11 mouse cellular contexts compared by ENCODE assay signal in the genomic region with DNA sequence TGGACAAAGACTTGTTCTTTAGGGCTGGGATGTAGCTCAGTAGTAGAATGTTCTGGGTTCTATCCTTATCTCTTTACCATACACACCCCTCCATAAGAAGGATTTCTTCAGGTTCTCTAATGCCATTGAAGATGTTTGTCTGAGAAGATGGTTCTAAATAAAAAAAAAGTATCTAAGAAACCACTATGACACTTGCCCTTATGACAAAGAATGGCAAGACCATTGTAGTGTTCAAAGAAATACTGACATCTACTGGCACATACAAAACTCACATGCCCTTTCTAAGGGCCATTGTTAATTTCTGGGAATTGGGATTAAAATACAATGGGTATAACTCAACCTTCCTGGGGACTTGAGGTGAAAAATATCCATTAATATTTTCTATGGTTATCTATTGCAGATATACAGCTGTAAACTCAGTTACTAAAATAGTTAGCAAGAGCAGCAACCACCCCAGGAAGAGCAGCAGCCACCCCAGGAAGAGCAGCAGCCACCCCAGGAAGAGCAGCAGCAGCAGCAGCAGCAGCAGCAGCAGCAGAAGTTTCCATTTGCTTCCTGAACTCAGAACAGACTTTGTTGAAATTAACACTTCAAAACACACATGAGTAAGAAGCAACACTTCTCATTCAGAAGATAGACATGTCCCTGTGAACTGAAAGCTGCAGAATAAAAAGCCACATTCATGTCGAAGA. TPM values are rescaled to one million over a fixed set of nuclear protein-coding genes. Genes with fewer than 3 reads are reported as not detected.
A peak's percentile ranks its signal among the peaks of the same experiment; 100 is the strongest.
DNase-seq lines count a peak whose midpoint lies in the region; ATAC-seq and TF ChIP-seq lines count a peak whose summit lies in the region.
"Had no signal": no experiment of that assay in that cellular context is flagged by ENCODE, and none has a peak within 500 bp of the region (broad histone marks: within the 10 kb centered on the region; RNA-seq: fewer than 3 reads in every experiment).

No protein-coding gene starts in this region.

- H3K4me2 ChIP-seq in forebrain, embryonic 14.5 days (ENCODE audit: low read length), result no peak overlapping the region
- H3K4me2 ChIP-seq in forebrain, embryonic 16.5 days (ENCODE audit: low read length), result no peak overlapping the region
- no peak overlapping the region for H3K4me2 ChIP-seq in liver, postnatal 0 days (ENCODE audit: low read depth, low read length)
- H3K4me2 ChIP-seq: lung, embryonic 15.5 days had no signal

- no peak for ATAC-seq in forebrain, embryonic 14.5 days
- no peak for ATAC-seq in forebrain, embryonic 16.5 days
- ATAC-seq in liver, postnatal 0 days, result no peak
- ATAC-seq in megakaryocyte progenitor cell, adult 5-6 weeks (replicated peaks; ENCODE audit: poor library complexity), result peak; percentile 75

- DNase-seq in forebrain, embryonic 14.5 days (ENCODE audit: low spot score), result peak; percentile 33
- DNase-seq in liver, postnatal 0 days, result no peak
- DNase-seq in liver (no peak), NIH3T3 (ENCODE audit: low read depth) (peak; percentile 64)
- DNase-seq in kidney, adult 8-10 months, result no peak
- DNase-seq in left cerebral cortex, adult 8-10 months (ENCODE audit: low spot score in 2 of 2), result no peak
- DNase-seq: heart, postnatal 14 days; thymus, adult 18-20 months had no signal

- TF ChIP-seq CTCF in liver, postnatal 0 days (IDR thresholded peaks at IDR 0.05; ENCODE audit: low read depth), result peak; percentile 61

- H3K27ac ChIP-seq in forebrain, embryonic 14.5 days (ENCODE audit: low read depth, low read length), result no peak overlapping the region
- H3K27ac ChIP-seq in forebrain, embryonic 16.5 days (ENCODE audit: low read length), result no peak overlapping the region
- no peak overlapping the region for H3K27ac ChIP-seq in liver, postnatal 0 days (ENCODE audit: low read depth)
- H3K27ac ChIP-seq: lung, embryonic 15.5 days had no signal

- 89% methylated on average over 1 of the region's 1 CpGs for WGBS in forebrain, embryonic 14.5 days
- 92% methylated on average over 1 of the region's 1 CpGs for WGBS in forebrain, embryonic 16.5 days
- WGBS in liver, postnatal 0 days (ENCODE audit: insufficient replicate concordance), result 90% methylated on average over 1 of the region's 1 CpGs

- no peaks in the 10 kb centered on the region for H3K27me3 ChIP-seq in forebrain, embryonic 14.5 days (replicated peaks; ENCODE audit: control insufficient read depth, insufficient read depth, low read length)
- no peaks in the 10 kb centered on the region for H3K27me3 ChIP-seq in forebrain, embryonic 16.5 days (replicated peaks; ENCODE audit: control insufficient read depth, insufficient read depth, low read length)
- no peaks in the 10 kb centered on the region for H3K27me3 ChIP-seq in liver, postnatal 0 days (ENCODE audit: insufficient read depth, low read length)
- H3K27me3 ChIP-seq: lung, embryonic 15.5 days had no signal

- no peak for TF ChIP-seq EP300 in liver, postnatal 0 days (IDR thresholded peaks at IDR 0.05; ENCODE audit: low read depth)

- H3K4me3 ChIP-seq in forebrain, embryonic 14.5 days (ENCODE audit: low read depth, low read length), result no peak overlapping the region
- H3K4me3 ChIP-seq in forebrain, embryonic 16.5 days (replicated peaks; ENCODE audit: low read length), result no peak overlapping the region
- no peak overlapping the region for H3K4me3 ChIP-seq in liver, postnatal 0 days (ENCODE audit: low read depth, low read length)
- H3K4me3 ChIP-seq: lung, embryonic 15.5 days had no signal

- H3K9ac ChIP-seq in forebrain, embryonic 14.5 days (ENCODE audit: low read length), result no peak overlapping the region
- H3K9ac ChIP-seq in forebrain, embryonic 16.5 days (replicated peaks; ENCODE audit: low read depth, low read length), result no peak overlapping the region
- H3K9ac ChIP-seq in liver, postnatal 0 days (replicated peaks), result no peak overlapping the region
- H3K9ac ChIP-seq: lung, embryonic 15.5 days had no signal

- no peaks in the 10 kb centered on the region for H3K9me3 ChIP-seq in forebrain, embryonic 14.5 days (replicated peaks; ENCODE audit: control insufficient read depth, low read length)
- H3K9me3 ChIP-seq in forebrain, embryonic 16.5 days (ENCODE audit: control insufficient read depth, low read length), result no peaks in the 10 kb centered on the region
- H3K9me3 ChIP-seq in liver, postnatal 0 days (ENCODE audit: low read length), result no peaks in the 10 kb centered on the region
- H3K9me3 ChIP-seq: lung, embryonic 15.5 days had no signal

- H3K4me1 ChIP-seq in forebrain, embryonic 14.5 days (ENCODE audit: control insufficient read depth, insufficient read depth, low read length), result no peaks in the 10 kb centered on the region
- H3K4me1 ChIP-seq in forebrain, embryonic 16.5 days (replicated peaks; ENCODE audit: control insufficient read depth, insufficient read depth, low read length), result no peaks in the 10 kb centered on the region
- H3K4me1 ChIP-seq in liver, postnatal 0 days (ENCODE audit: insufficient read depth), result no peaks in the 10 kb centered on the region
- H3K4me1 ChIP-seq: lung, embryonic 15.5 days had no signal

- H3K36me3 ChIP-seq in forebrain, embryonic 14.5 days (ENCODE audit: control insufficient read depth, insufficient read depth, low read length), result no peaks in the 10 kb centered on the region
- H3K36me3 ChIP-seq in forebrain, embryonic 16.5 days (ENCODE audit: control insufficient read depth, insufficient read depth), result no peaks in the 10 kb centered on the region
- H3K36me3 ChIP-seq in liver, postnatal 0 days (replicated peaks; ENCODE audit: insufficient read depth, low read length), result no peaks in the 10 kb centered on the region
- H3K36me3 ChIP-seq: lung, embryonic 15.5 days had no signal

RNA-seq across cellular contexts. Expression of gene Vim, which starts 23.4 kb away (rescaled TPM):
- 594 and 700 TPM in 2 replicates for polyA plus RNA-seq in forebrain, embryonic 14.5 days (2014; fragmentation: Nextera tagmentation; extraction: Ambion mirVana)
- polyA plus RNA-seq in forebrain, embryonic 16.5 days (2015; fragmentation: Nextera tagmentation; extraction: Ambion mirVana), result 408 and 544 TPM in 2 replicates
- polyA plus RNA-seq in liver, postnatal 0 days (2015; fragmentation: Nextera tagmentation; extraction: Ambion mirVana), result 97.4 and 105 TPM in 2 replicates
- 816 and 1,066 TPM in 2 replicates for total RNA-seq in megakaryocyte progenitor cell, adult 5-6 weeks (2015)
- 743 and 949 TPM in 2 replicates for total RNA-seq in megakaryocyte progenitor cell, adult 5-6 weeks (2017)
- total RNA-seq in left cerebral cortex, adult 8-10 months (2022), result 10 to 100 TPM; 49.1 to 94.5 (median 69.2) TPM

RNA-seq across cellular contexts. Expression of gene Trdmt1, which starts 52.6 kb away (rescaled TPM):
- polyA plus RNA-seq in forebrain, embryonic 14.5 days (2014; fragmentation: Nextera tagmentation; extraction: Ambion mirVana), result 11.1 and 12.0 TPM in 2 replicates
- 8.3 and 9.6 TPM in 2 replicates for polyA plus RNA-seq in forebrain, embryonic 16.5 days (2015; fragmentation: Nextera tagmentation; extraction: Ambion mirVana)
- 4.1 and 4.4 TPM in 2 replicates for polyA plus RNA-seq in liver, postnatal 0 days (2015; fragmentation: Nextera tagmentation; extraction: Ambion mirVana)
- 13.9 and 14.4 TPM in 2 replicates for total RNA-seq in megakaryocyte progenitor cell, adult 5-6 weeks (2015)
- 16.4 and 17.7 TPM in 2 replicates for total RNA-seq in megakaryocyte progenitor cell, adult 5-6 weeks (2017)
- 10 to 100 TPM in 1 of 4 experiments, 1 to 10 TPM in 3; 5.0 to 10.5 (median 6.2) TPM for total RNA-seq in left cerebral cortex, adult 8-10 months (2022)

Comparison
In these comparisons a context has a peak if more than half of its experiments do, and no peak if none do; other contexts are left out.
1. DNase-seq: peak in forebrain, embryonic 14.5 days (single experiment) and NIH3T3 (single experiment); none in liver, postnatal 0 days (single experiment), liver (single experiment), kidney, adult 8-10 months (0 of 2) and left cerebral cortex, adult 8-10 months (0 of 2).